Comparison of ENCODE assay signal across 8 mouse cellular contexts in the genomic region with DNA sequence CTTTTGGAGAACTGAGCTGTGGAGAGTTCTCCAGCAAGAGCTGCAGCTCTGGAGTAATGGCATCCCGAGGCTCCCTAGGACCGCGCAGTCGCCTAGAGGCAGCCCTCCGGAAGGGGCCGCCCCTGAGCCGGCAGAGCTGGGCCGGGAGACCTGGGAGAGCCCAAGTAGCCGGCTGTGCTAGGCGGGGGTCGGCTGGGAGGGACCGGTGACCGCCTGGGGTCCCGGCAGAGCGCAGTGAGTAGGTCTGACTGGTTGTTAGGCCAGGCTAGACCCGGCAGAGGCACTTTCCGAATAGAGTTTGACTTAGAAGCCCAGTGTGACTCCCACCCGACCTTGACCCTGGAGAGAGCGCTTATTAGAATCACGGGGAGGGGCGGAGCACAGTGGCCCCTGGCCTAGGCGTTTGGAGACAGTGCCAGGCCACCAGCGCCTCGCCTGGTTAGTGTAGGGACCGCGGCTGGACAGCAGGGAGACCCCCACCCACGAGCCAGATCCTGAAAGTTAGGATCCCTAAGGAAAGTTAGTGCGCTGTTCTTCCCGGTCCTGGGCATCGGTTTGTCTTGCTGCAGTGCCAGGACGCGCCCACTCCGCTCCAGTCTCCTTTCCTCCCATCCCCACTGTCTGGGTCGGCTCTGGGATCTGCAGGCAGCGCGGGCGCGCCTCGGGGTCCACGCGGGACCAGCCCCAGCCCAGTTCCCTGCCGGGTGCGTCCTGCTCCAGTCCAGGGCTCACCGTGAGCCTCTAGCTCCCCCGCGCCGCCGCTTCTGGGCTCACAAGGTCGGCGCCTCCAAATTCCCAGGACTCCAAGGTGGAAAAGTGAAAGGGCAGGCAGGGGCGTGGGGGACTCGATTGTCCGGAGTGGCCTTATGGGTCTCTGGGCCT. TPM values are rescaled to one million over a fixed set of nuclear protein-coding genes. Genes with fewer than 3 reads are reported as not detected.
DNase-seq lines count a peak whose midpoint lies in the region; ATAC-seq and TF ChIP-seq lines count a peak whose summit lies in the region.

A gene (minus strand): TSS at position 70 of the 882 bp plus-strand sequence.

- H3K9ac ChIP-seq in forebrain, embryonic 15.5 days (replicated peaks), result peak within 1 kb of the TSS; percentile 50
- H3K9ac ChIP-seq in heart, postnatal 0 days (replicated peaks; ENCODE audit: low read depth, low read length), result peak within 1 kb of the TSS; percentile 72
- no peak within 1 kb of the TSS for H3K9ac ChIP-seq in liver, embryonic 15.5 days
- H3K9ac ChIP-seq in neural tube, embryonic 13.5 days, result peak within 1 kb of the TSS; percentile 66

- ATAC-seq in forebrain, embryonic 15.5 days (replicated peaks), result peak; percentile 96
- peak; percentile 96 for ATAC-seq in heart, postnatal 0 days (ENCODE audit: insufficient read depth, low read depth)
- peak; percentile 57 for ATAC-seq in liver, embryonic 15.5 days (ENCODE audit: insufficient read depth)
- ATAC-seq in neural tube, embryonic 13.5 days (ENCODE audit: low read depth), result peak; percentile 97

- H3K27me3 ChIP-seq in forebrain, embryonic 15.5 days, result peaks cover 7% of the 10 kb centered on the region; the same call in 1 of the 2 replicates
- 0 out of 2 replicates have a peak, but pooled peaks cover 3% of the 10 kb centered on the region for H3K27me3 ChIP-seq in heart, postnatal 0 days (ENCODE audit: control insufficient read depth, insufficient read depth, low read length)
- H3K27me3 ChIP-seq in liver, embryonic 15.5 days, result peaks cover 36% of the 10 kb centered on the region
- peaks cover 40% of the 10 kb centered on the region for H3K27me3 ChIP-seq in neural tube, embryonic 13.5 days

- peaks cover 14% of the 10 kb centered on the region for H3K4me1 ChIP-seq in forebrain, embryonic 15.5 days
- peaks cover 6% of the 10 kb centered on the region for H3K4me1 ChIP-seq in heart, postnatal 0 days (ENCODE audit: control insufficient read depth, insufficient read depth)
- H3K4me1 ChIP-seq in liver, embryonic 15.5 days (replicated peaks), result peaks cover 5% of the 10 kb centered on the region
- peaks cover 17% of the 10 kb centered on the region for H3K4me1 ChIP-seq in neural tube, embryonic 13.5 days (replicated peaks)

- WGBS in forebrain, embryonic 15.5 days, result under 1% methylated on average over 53 of the region's 53 CpGs
- under 1% methylated on average over 53 of the region's 53 CpGs for WGBS in heart, postnatal 0 days
- WGBS in liver, embryonic 15.5 days (ENCODE audit: insufficient replicate concordance), result under 1% methylated on average over 53 of the region's 53 CpGs
- WGBS in neural tube, embryonic 13.5 days, result under 1% methylated on average over 53 of the region's 53 CpGs

- no peak within 1 kb of the TSS for H3K27ac ChIP-seq in forebrain, embryonic 15.5 days (replicated peaks)
- H3K27ac ChIP-seq in heart, postnatal 0 days (ENCODE audit: low read depth), result peak within 1 kb of the TSS; percentile 81
- H3K27ac ChIP-seq in liver, embryonic 15.5 days (replicated peaks), result no peak within 1 kb of the TSS
- 0 out of 2 replicates have a peak within 1 kb of the TSS, but pooled peaks have one; percentile 18 for H3K27ac ChIP-seq in neural tube, embryonic 13.5 days (replicated peaks)

- peak; percentile 57 for DNase-seq in CD4-positive, CD25-positive, alpha-beta regulatory T cell, adult 2 months (ENCODE audit: low read depth, low spot score)
- DNase-seq in c-Kit-positive CD71-negative TER-119-negative erythroid progenitor cells, embryonic 14.5 days (ENCODE audit: low read depth), result peak; percentile 30
- DNase-seq in heart, postnatal 0 days (ENCODE audit: low spot score), result peak; percentile 87
- DNase-seq in kidney, postnatal 25 days, result peak; percentile 83 to 92
- DNase-seq in thymus, adult 18-20 months, result peak; percentile 23 to 25

- TF ChIP-seq EP300 in heart, postnatal 0 days (IDR thresholded peaks at IDR 0.05; ENCODE audit: low read depth), result no peak

- H3K9me3 ChIP-seq in forebrain, embryonic 15.5 days, result no peaks in the 10 kb centered on the region
- H3K9me3 ChIP-seq in heart, postnatal 0 days (replicated peaks; ENCODE audit: control insufficient read depth, low read length), result no peaks in the 10 kb centered on the region
- no peaks in the 10 kb centered on the region for H3K9me3 ChIP-seq in liver, embryonic 15.5 days (replicated peaks)
- no peaks in the 10 kb centered on the region for H3K9me3 ChIP-seq in neural tube, embryonic 13.5 days

- H3K4me2 ChIP-seq in forebrain, embryonic 15.5 days (replicated peaks), result peak within 1 kb of the TSS; percentile 89
- peak within 1 kb of the TSS; percentile 80 for H3K4me2 ChIP-seq in heart, postnatal 0 days (ENCODE audit: low read depth, low read length)
- H3K4me2 ChIP-seq in liver, embryonic 15.5 days, result peak within 1 kb of the TSS; percentile 66
- H3K4me2 ChIP-seq in neural tube, embryonic 13.5 days, result peak within 1 kb of the TSS; percentile 78

- peak within 1 kb of the TSS; percentile 47 for H3K4me3 ChIP-seq in forebrain, embryonic 15.5 days
- peak within 1 kb of the TSS; percentile 71 for H3K4me3 ChIP-seq in heart, postnatal 0 days (ENCODE audit: low read depth, low read length)
- peak within 1 kb of the TSS; percentile 52 for H3K4me3 ChIP-seq in liver, embryonic 15.5 days (replicated peaks)
- H3K4me3 ChIP-seq in neural tube, embryonic 13.5 days, result peak within 1 kb of the TSS; percentile 46

- H3K36me3 ChIP-seq in forebrain, embryonic 15.5 days, result no peaks in the 10 kb centered on the region
- no peaks in the 10 kb centered on the region for H3K36me3 ChIP-seq in heart, postnatal 0 days (replicated peaks; ENCODE audit: control insufficient read depth, insufficient read depth, low read length)
- H3K36me3 ChIP-seq in liver, embryonic 15.5 days (replicated peaks), result no peaks in the 10 kb centered on the region
- H3K36me3 ChIP-seq in neural tube, embryonic 13.5 days, result no peaks in the 10 kb centered on the region

- peak; percentile 38 for TF ChIP-seq CTCF in heart, postnatal 0 days (IDR thresholded peaks at IDR 0.05; ENCODE audit: low read depth)

RNA-seq across cellular contexts. Expression of the gene that starts here (rescaled TPM):
- polyA plus RNA-seq in forebrain, embryonic 15.5 days (2015; fragmentation: Nextera tagmentation; extraction: Ambion mirVana), result 0.70 and 1.1 TPM in 2 replicates
- 2.0 and 12.4 TPM in 2 replicates for total RNA-seq in heart, postnatal 0 days (2014; rRNA removed; ENCODE audit: low replicate concordance)
- 3.0 and 3.2 TPM in 2 replicates for polyA plus RNA-seq in heart, postnatal 0 days (2015; fragmentation: Nextera tagmentation; extraction: Ambion mirVana)
- polyA plus RNA-seq in liver, embryonic 15.5 days (2015; fragmentation: Nextera tagmentation; extraction: Ambion mirVana), result 0.26 and 0.30 TPM in 2 replicates
- polyA plus RNA-seq in neural tube, embryonic 13.5 days (2015; fragmentation: Nextera tagmentation; extraction: Ambion mirVana), result 0.56 and 1.3 TPM in 2 replicates

Comparison
In these comparisons a context has a peak if more than half of its experiments do, and no peak if none do; other contexts are left out.
1. Peak in ATAC-seq, H3K4me3 ChIP-seq and H3K4me2 ChIP-seq in liver, embryonic 15.5 days; RNA of the gene not detected or under 1 TPM.
2. DNase-seq: peak in every context shown above with its lines; median percentile 88 in kidney, postnatal 25 days; 87 in heart, postnatal 0 days; 57 in CD4-positive, CD25-positive, alpha-beta regulatory T cell, adult 2 months; 30 in c-Kit-positive CD71-negative TER-119-negative erythroid progenitor cells, embryonic 14.5 days; 24 in thymus, adult 18-20 months.
3. H3K27ac ChIP-seq: peak in heart, postnatal 0 days (single experiment) and neural tube, embryonic 13.5 days (single experiment); none in forebrain, embryonic 15.5 days (single experiment) and liver, embryonic 15.5 days (single experiment).
4. Peak in every context shown above with its lines, with median percentiles within 50 percentile points of each other: ATAC-seq, H3K4me2 ChIP-seq and H3K4me3 ChIP-seq.